Mouse (Mus musculus) frontal cortex, postnatal 36 days (tissue): ENCODE measurements around the gene Otud4.
A peak's percentile ranks its signal among the peaks of the same experiment; 100 is the strongest.
"Not testable (repeated sequence)": the region's sequence is repeated elsewhere in the genome, so short reads cannot be mapped to it uniquely, and the experiment has no call there.

Experiments used
- DNase-seq, 2 experiments: peaks; one replicate each; pipeline ENCODE4 v3.0.0; 2022; ENCODE audit warnings: low spot score in 2 of 2

Gene Otud4

GRCm38 (mm10) chr8:79639586-79640451 is at the start of gene Otud4:
Otud4 (plus strand) TSS chr8:79639618.
- peak; percentile 48 to 66 for DNase-seq

GRCm38 (mm10) chr8:79600962-79601361 is 38.5 kb upstream of the Otud4 start:
- no peak for DNase-seq

- not testable (repeated sequence) for DNase-seq
Measured at GRCm38 (mm10) chr8:79603204-79603603, 36.2 kb upstream of the Otud4 start.

- DNase-seq: no peak
Measured at GRCm38 (mm10) chr8:79606225-79606624, 33.2 kb upstream of the Otud4 start.

GRCm38 (mm10) chr8:79606751-79607300 is 32.6 kb upstream of the Otud4 start:
- DNase-seq: no peak

GRCm38 (mm10) chr8:79608701-79609100 is 30.7 kb upstream of the Otud4 start:
- no peak for DNase-seq

- no peak for DNase-seq
Measured at GRCm38 (mm10) chr8:79610268-79610667, 29.1 kb upstream of the Otud4 start.

- peak; percentile 5 to 12 for DNase-seq
Measured at GRCm38 (mm10) chr8:79612298-79612697, 27.1 kb upstream of the Otud4 start.

- DNase-seq: no peak
Measured at GRCm38 (mm10) chr8:79612965-79613364, 26.5 kb upstream of the Otud4 start.

- DNase-seq: no peak
Measured at GRCm38 (mm10) chr8:79615741-79616350, 23.6 kb upstream of the Otud4 start.

GRCm38 (mm10) chr8:79618906-79619305 is 20.5 kb upstream of the Otud4 start:
- no peak for DNase-seq

- no peak for DNase-seq
Measured at GRCm38 (mm10) chr8:79619353-79619752, 20.1 kb upstream of the Otud4 start.

GRCm38 (mm10) chr8:79620000-79620399 is 19.4 kb upstream of the Otud4 start:
- DNase-seq: no peak

- no peak for DNase-seq
Measured at GRCm38 (mm10) chr8:79620489-79621276, 18.7 kb upstream of the Otud4 start.

GRCm38 (mm10) chr8:79622346-79622745 is 17.1 kb upstream of the Otud4 start:
- no peak for DNase-seq

GRCm38 (mm10) chr8:79623351-79623750 is 16.1 kb upstream of the Otud4 start:
- DNase-seq: no peak

GRCm38 (mm10) chr8:79624416-79624815 is 15.0 kb upstream of the Otud4 start:
- DNase-seq: no peak

- DNase-seq: no peak
Measured at GRCm38 (mm10) chr8:79626213-79626612, 13.2 kb upstream of the Otud4 start.

GRCm38 (mm10) chr8:79635491-79635890 is 3.9 kb upstream of the Otud4 start:
- DNase-seq: no peak

GRCm38 (mm10) chr8:79636151-79636550 is 3.3 kb upstream of the Otud4 start:
- no peak for DNase-seq

GRCm38 (mm10) chr8:79637237-79637636 is 2.2 kb upstream of the Otud4 start:
- DNase-seq: no peak
